Mouse (Mus musculus): ENCODE data around the gene Ube2l6. TPM values are rescaled to one million over a fixed set of nuclear protein-coding genes. Genes with fewer than 3 reads are reported as not detected.

Ube2l6 gene
- polyA plus RNA-seq, 3 experiments from 2014 or later: 92.1 to 96.3 (median 93.4) TPM

DNA sequence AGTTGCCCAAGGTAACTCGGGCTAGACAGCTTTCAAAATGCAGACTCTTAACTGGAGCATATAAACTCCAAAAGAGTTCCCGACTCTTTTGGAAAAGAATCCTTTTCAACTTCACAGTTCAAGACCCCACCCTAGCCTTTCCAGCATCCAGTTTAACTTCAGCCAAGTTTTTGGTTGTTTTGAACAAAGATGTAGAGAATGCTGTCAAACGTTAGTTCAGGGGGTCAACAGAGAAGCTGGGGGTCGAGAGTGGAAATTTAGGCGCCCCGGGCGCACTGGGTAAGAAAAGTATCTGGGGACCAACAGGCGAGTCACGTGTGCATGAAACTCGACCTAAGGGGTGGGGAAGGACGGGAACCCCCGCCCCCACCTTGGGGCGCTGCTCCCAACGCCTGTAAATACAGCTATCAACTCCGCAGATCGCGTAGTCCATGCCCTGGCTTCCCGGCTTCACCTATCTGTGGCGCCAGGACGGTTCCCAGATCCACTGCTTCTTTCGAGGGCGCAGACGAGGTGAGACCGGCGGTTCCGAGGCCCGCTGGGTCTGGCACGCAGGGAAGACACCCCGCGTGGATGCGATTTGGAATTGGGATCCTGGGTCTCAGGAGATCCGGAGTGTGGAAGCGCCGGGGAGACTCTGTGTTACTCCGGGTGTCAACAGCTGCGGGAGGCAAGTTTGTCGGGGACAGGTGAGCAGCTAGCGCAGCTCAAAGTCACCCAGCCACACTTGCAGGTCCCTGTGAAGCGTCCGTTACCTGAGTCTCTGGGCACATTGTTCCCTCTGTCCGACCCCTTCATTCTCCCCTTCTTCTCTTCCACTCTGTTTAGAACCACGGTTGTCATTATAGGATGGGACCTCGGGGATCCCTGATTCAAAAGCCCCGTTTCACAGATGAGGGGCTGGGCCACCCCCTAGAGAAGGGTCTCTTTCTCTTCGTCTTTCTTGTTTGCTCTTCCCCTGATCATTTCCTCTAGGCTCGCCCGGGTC is 40.7 kb downstream of the Ube2l6 start:
- ATAC-seq: no peak

DNA sequence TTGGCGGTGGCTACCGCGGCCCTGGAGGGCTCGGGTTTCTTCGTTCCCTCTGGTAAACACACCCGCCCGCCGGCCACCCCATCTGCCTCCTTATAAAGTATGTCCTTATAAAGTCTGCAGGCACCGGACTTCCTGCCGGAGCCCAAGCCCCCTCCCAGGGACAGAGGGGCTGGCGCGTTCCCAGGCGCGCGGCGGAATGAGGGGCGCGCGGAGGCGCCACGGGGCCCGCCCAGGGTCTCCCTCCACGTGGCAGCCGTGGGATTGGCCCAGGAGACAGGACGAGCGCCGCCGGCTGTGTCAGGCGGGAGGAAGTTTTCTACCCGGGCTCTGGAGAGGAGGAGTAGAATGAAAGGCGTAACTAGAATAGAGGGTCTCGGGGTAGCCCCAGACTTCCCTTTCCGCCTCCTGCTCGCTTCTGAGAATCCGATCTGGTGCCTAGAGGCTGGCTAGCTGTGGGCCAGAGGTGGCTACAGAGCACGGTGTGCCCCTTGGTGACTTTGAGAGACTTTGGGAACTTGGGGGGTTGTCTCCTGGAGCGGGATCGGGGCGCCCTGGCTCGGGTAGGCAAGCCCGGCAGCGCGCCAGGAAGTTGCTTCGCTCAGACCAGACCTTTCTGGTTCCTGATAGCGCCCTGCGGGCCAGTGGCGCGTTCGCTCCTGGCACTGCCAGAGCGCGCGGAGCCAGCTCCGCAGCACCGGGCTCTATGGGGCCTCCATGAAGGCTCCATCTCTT is 41.6 kb downstream of the Ube2l6 start:
- ATAC-seq: peak; percentile 24

DNA sequence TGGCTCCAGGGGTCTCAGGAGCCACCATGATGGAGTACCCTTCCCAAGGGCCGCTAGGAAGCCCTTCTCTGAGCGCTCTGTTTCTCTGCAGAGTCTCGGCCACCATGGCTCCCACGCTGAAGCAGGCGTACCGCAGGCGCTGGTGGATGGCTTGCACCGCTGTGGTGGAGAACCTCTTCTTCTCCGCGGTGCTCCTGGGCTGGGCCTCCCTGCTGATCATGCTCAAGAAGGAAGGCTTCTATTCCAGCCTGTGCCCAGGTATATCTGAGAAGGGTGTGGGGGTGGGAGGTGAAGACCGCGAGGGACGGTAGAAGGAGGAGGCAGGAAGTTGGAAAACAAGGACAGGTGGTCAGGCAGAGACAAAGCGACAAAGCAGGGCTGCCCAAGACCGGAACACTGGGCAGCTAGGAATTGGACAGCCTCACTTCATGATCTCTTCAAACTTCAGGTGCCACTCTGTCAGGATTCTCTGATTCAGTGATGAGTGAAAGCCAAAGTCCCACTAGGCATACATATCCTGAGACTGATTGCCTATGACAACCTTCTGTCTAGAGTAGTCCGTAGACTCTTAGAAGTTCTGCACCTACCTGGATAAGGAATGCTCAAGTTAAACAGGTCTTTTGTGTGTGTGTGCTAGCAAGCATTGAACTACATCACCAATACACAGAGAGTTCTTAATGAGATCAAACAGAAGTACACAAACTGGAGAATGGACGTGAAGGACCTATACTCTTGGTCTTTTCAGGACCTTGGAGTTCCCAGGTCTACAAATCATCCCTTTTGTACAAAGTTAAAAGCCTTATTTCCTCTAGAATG is 42.3 kb downstream of the Ube2l6 start:
- no peak for ATAC-seq

DNA sequence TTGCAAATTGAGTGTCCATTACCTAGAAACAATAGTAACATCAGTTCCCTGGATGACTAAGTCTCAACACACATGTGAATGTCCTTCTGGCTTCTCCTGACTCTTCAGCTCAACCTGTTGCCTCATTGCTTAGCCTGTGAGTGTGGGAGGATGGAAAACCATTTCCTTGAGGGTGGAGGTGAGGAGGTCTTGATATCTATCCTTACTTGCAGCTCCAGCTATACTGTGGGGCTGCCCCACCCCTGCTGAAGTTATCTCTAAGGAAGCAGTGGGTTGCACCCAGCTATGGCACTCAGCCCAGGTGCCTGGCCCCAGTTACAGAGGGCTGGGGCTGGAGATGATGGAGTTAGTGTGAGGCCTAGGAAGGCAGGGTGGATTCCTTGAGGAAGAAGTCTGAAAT is 43.3 kb downstream of the Ube2l6 start:
- no peak for ATAC-seq

DNA sequence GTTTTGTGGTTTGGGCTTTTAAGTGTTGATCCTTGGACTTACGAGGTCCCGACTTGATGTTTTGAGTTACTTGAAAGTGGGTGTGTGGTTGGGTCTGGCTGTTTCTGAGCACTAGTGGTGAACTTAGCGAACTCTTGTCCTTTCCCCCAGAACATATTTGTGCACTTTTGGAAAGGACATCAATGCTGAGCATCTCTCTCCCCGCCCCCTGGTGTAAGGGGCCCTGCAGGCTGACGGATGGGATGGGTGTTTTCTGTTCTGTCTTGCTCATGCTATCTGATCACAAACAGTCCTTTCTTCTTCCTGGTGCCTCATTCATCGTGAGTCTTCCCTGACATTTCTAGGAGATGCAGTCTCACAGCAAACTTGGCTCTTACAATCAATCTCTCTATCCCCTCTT is 45.0 kb downstream of the Ube2l6 start:
- ATAC-seq: no peak

DNA sequence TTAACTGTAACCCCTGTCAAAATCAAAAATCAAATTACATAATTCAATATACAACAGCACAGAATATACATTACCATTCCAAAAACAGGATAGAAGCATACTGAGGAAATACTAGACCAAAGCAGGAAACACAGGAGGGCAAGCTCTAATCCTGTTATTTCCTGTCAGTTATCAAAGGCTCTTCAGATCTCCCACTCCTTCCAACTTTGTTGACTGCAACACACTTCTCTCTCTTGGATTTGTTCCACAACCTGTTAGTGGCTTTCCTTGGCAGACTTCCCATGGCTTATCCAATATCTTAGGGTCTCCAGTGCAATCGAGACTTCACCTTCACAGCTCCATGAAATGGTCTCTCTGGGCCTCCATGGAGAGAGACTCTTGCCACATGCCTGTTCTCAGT is 46.6 kb downstream of the Ube2l6 start:
- no peak for ATAC-seq

DNA sequence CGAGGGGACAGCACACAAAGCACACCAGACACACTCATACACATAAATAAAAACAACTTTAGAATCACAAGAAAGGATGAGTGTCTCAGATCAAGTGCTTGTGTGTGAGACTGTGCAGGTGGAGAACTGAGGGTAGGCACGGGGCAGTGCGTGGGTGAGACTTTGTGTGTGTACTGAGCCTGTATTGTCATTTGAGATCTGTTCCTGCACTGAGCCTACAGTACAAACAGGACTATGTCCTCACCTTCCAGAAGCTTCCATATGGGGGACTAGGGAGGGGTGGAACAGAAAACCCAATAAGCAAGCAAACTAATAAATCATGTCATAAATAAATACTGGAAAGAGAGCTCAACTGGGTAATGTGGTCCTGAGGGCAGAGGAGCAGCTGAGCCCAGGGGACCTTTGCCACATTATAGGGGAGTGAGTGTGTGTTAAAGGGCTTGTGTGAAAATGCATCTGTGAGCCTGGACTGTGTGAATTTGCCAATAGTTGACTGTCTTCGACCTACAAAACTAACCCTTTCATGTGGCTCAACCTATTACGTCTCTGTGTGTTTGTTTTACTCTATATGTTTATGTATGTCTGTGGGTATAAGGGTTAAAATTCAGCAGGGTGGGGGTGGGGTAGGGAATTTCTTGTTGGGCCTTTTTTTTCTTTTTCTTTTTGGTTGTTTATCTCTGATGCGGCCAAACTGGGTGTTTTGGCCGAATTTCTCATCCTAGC is 51.9 kb downstream of the Ube2l6 start:
- no peak for ATAC-seq

DNA sequence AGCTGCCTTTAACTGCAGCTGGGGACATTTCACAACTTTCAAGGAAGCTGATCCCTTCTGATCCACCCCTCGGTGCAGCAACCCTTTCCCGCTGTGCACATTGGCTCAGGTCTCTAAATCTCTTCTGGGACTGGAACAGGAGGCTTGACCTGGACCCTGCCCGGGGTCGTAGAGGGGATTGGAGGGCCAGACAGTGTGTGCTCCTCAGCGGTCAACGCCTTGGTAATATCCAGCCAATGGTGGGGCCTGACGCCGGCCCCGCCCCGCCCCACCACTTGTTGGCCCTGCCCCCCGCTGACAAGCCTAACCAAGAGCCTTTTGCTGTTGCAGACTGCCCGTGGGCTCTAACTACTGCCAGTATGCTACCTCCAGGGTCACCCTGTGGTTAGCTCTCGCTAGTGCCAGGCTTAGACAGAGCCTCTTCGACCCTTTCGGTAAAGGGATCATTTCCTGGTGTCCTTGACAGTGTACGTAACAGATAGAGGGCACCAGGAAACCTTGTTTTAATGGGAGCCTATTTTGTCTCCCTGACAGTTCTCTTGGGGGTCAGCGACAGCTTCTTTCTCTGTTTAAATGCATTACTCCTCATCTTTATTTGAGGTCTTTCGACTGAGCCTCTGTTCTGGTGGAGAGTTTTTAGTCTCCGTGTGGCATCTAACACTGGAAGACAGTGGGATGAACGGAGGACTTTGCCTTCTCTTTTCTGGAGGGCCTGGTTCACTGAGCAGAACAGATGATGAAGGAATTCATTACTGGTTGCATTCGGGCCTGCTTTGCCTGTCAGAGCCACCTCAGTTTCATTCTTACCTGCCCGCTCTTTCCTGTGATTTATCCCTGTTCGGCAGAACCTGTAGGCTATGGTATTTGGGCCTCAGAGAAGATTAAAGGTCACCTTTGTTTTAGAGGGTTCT is 52.8 kb downstream of the Ube2l6 start:
- ATAC-seq: no peak

DNA sequence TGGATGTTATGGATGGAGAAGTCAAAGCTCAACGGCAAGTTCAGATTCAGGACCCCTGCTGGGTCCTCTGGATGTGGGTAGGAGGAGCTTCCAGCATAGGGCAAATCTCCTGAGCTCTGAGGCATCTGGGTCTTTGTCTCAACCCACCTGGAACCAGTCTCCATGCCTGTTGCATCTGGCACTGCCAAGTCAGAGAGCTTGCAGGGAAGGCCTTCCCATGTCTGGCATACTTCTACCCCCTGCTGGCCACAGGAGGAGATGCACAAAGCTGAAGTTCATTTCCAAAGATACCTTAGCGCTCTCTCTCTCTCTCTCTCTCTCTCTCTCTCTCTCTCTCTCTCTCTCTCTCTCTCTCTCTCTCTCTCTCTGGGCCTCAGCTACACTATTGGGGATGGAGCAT is 57.1 kb downstream of the Ube2l6 start:
- ATAC-seq: peak; percentile 93

DNA sequence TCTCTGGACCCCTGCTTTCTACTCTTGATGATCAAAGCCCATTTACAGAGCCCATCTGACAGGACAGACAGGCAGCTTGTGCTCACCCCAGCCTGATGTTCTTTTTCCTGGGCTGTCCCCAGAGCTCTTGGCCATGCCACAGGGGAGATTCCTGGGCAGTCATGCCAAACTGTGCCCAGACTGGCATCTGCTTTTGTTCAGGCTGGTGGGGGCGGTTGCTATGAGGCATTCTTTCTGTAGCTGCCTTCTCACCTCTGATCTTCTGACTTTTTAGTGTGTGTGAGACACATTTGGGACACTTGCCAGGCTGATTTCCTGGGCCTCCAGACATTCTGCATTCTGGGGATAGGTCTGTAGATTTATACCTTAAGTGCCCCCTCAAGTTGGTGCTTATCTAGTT is 59.9 kb downstream of the Ube2l6 start:
- no peak for ATAC-seq

Other genes starting within 250 kb of the Ube2l6 start
- gene Ctnnd1, start 148.1 kb upstream of the Ube2l6 start, polyA plus RNA-seq (2017; shearing (Covaris generic)): under 1 TPM; 0.35 to 0.97 (median 0.62) TPM
- gene Btbd18, start 139.7 kb upstream of the Ube2l6 start, polyA plus RNA-seq (2017; shearing (Covaris generic)): under 1 TPM; 0.43 to 0.73 (median 0.64) TPM
- 100 to 1,000 TPM; 113 to 247 (median 134) TPM for gene Selenoh, start 128.1 kb upstream of the Ube2l6 start, polyA plus RNA-seq (2017; shearing (Covaris generic))
- gene Gm28635, start 120.8 kb upstream of the Ube2l6 start, polyA plus RNA-seq (2017; shearing (Covaris generic)): not detected
- gene Med19, start 120.4 kb upstream of the Ube2l6 start, polyA plus RNA-seq (2017; shearing (Covaris generic)): 10 to 100 TPM; 16.8 to 20.5 (median 18.9) TPM
- gene Tmx2, start 119.7 kb upstream of the Ube2l6 start, polyA plus RNA-seq (2017; shearing (Covaris generic)): 100 to 1,000 TPM in 2 of 3 experiments, 10 to 100 TPM in 1; 92.6 to 148 (median 130) TPM
- 10 to 100 TPM; 12.9 to 14.1 (median 13.3) TPM for gene Zdhhc5, start 83.6 kb upstream of the Ube2l6 start, polyA plus RNA-seq (2017; shearing (Covaris generic))
- 10 to 100 TPM; 41.2 to 48.0 (median 44.5) TPM for gene Clp1, start 71.5 kb upstream of the Ube2l6 start, polyA plus RNA-seq (2017; shearing (Covaris generic))
- gene Ypel4, start 64.8 kb upstream of the Ube2l6 start, polyA plus RNA-seq (2017; shearing (Covaris generic)): 1 to 10 TPM; 1.2 to 3.2 (median 2.2) TPM
- gene Gm19426, start 55.2 kb upstream of the Ube2l6 start, polyA plus RNA-seq (2017; shearing (Covaris generic)): not detected
- under 1 TPM in 1 of 3 experiments, not detected in 2; 0.20 TPM for gene Serping1, start 23.4 kb upstream of the Ube2l6 start, polyA plus RNA-seq (2017; shearing (Covaris generic))
- not detected for gene Smtnl1, start 23.8 kb downstream of the Ube2l6 start, polyA plus RNA-seq (2017; shearing (Covaris generic))
- 10 to 100 TPM; 25.4 to 39.8 (median 38.8) TPM for gene Timm10, start 28.2 kb downstream of the Ube2l6 start, polyA plus RNA-seq (2017; shearing (Covaris generic))
- gene Slc43a1, start 40.0 kb downstream of the Ube2l6 start, polyA plus RNA-seq (2017; shearing (Covaris generic)): 1 to 10 TPM; 1.9 to 9.1 (median 5.9) TPM
- not detected for gene Rtn4rl2, start 87.9 kb downstream of the Ube2l6 start, polyA plus RNA-seq (2017; shearing (Covaris generic))
- gene Slc43a3, start 137.8 kb downstream of the Ube2l6 start, polyA plus RNA-seq (2017; shearing (Covaris generic)): 10 to 100 TPM in 1 of 3 experiments, 1 to 10 TPM in 2; 8.8 to 23.4 (median 9.2) TPM
- under 1 TPM in 1 of 3 experiments, not detected in 2; 0.73 TPM for gene Prg2, start 181.6 kb downstream of the Ube2l6 start, polyA plus RNA-seq (2017; shearing (Covaris generic))
- not detected for gene Prg3, start 189.4 kb downstream of the Ube2l6 start, polyA plus RNA-seq (2017; shearing (Covaris generic))
- 100 to 1,000 TPM; 151 to 189 (median 155) TPM for gene Ssrp1, start 238.4 kb downstream of the Ube2l6 start, polyA plus RNA-seq (2017; shearing (Covaris generic))
- gene P2rx3, start 238.6 kb downstream of the Ube2l6 start, polyA plus RNA-seq (2017; shearing (Covaris generic)): 1 to 10 TPM in 1 of 3 experiments, not detected in 2; 1.3 TPM
- gene Tnks1bp1, start 249.2 kb downstream of the Ube2l6 start, polyA plus RNA-seq (2017; shearing (Covaris generic)): 1 to 10 TPM; 4.9 to 6.6 (median 5.0) TPM

All from inflammation-experienced regulatory T-cells, adult 6 months (primary cell).